Mouse (Mus musculus) gastrocnemius, adult 8-10 months (tissue): ENCODE results near the gene Slc44a4. TPM values are rescaled to one million over a fixed set of nuclear protein-coding genes. Genes with fewer than 3 reads are reported as not detected.
"Not testable (repeated sequence)": the region's sequence is repeated elsewhere in the genome, so short reads cannot be mapped to it uniquely, and the experiment has no call there.

Experiments
- DNase-seq, 2 experiments: peaks; one replicate each; pipeline ENCODE4 v3.0.0; 2022; ENCODE audit warnings: low spot score in 2 of 2
- total RNA-seq, 4 experiments: library from RNA; stranded (reverse); gene quantifications; 2 replicates each; pipeline ENCODE4 v1.2.4; 2022

Gene Slc44a4
- total RNA-seq, 4 experiments from 2014 or later = 0.15 TPM; not detected in 2

- DNase-seq = no peak
Measured at GRCm38 (mm10) chr17:34959881-34960515, 45.7 kb downstream of the Slc44a4 start.

- DNase-seq = no peak
Measured at GRCm38 (mm10) chr17:34960702-34961493, 46.6 kb downstream of the Slc44a4 start.

- DNase-seq = no peak
Measured at GRCm38 (mm10) chr17:34962125-34962524, 47.9 kb downstream of the Slc44a4 start.

- no peak for DNase-seq
Measured at GRCm38 (mm10) chr17:34962841-34963240, 48.6 kb downstream of the Slc44a4 start.

- no peak for DNase-seq
Measured at GRCm38 (mm10) chr17:34964640-34965049, 50.4 kb downstream of the Slc44a4 start.

- no peak for DNase-seq
Measured at GRCm38 (mm10) chr17:34965627-34966026, 51.4 kb downstream of the Slc44a4 start.

- DNase-seq = not testable (repeated sequence)
Measured at GRCm38 (mm10) chr17:34969822-34970221, 55.6 kb downstream of the Slc44a4 start, which contains the start of gene Gm20481. Gene Gm20481 (plus strand): TSS chr17:34969912.

- not testable (repeated sequence) for DNase-seq
Measured at GRCm38 (mm10) chr17:34970850-34971249, 56.6 kb downstream of the Slc44a4 start.

- not testable (repeated sequence) for DNase-seq
Measured at GRCm38 (mm10) chr17:34971694-34972068, 57.4 kb downstream of the Slc44a4 start.

GRCm38 (mm10) chr17:34972069-34972749 lies 57.9 kb downstream of the Slc44a4 start, which contains the start of the genes Hspa1a and Hspa1l:
Gene Hspa1a (minus strand): TSS chr17:34972156.
Gene Hspa1l (plus strand): TSS chr17:34972703.
- peak; percentile 79 to 82 for DNase-seq

GRCm38 (mm10) chr17:34975581-34976492 lies 61.6 kb downstream of the Slc44a4 start:
- DNase-seq = no peak

- DNase-seq = no peak
Measured at GRCm38 (mm10) chr17:34977000-34977399, 62.7 kb downstream of the Slc44a4 start.

- no peak for DNase-seq
Measured at GRCm38 (mm10) chr17:34978239-34978638, 64.0 kb downstream of the Slc44a4 start.

GRCm38 (mm10) chr17:34979631-34980030 lies 65.4 kb downstream of the Slc44a4 start:
- DNase-seq = no peak

Other genes starting within 250 kb of the Slc44a4 start
- 10 to 100 TPM; 18.1 to 27.4 (median 23.3) TPM for gene Tnxb, start 243.9 kb upstream of the Slc44a4 start, total RNA-seq
- 10 to 100 TPM in 1 of 4 experiments, 1 to 10 TPM in 3; 1.3 to 10.9 (median 4.9) TPM for gene C4b, start 170.6 kb upstream of the Slc44a4 start, total RNA-seq
- gene Cyp21a1, start 109.9 kb upstream of the Slc44a4 start, total RNA-seq = 1 to 10 TPM in 1 of 4 experiments, under 1 TPM in 1, not detected in 2; 0.34 to 3.1 TPM
- gene Stk19, start 77.5 kb upstream of the Slc44a4 start, total RNA-seq = 1 to 10 TPM; 5.6 to 8.0 (median 6.9) TPM
- gene Dxo, start 77.4 kb upstream of the Slc44a4 start, total RNA-seq = 1 to 10 TPM; 7.3 to 9.9 (median 8.6) TPM
- gene Skiv2l, start 64.3 kb upstream of the Slc44a4 start, total RNA-seq = 10 to 100 TPM; 21.3 to 23.4 (median 21.9) TPM
- 10 to 100 TPM in 1 of 4 experiments, 1 to 10 TPM in 3; 7.6 to 10.4 (median 8.9) TPM for gene Nelfe, start 64.1 kb upstream of the Slc44a4 start, total RNA-seq
- gene Cfb, start 51.9 kb upstream of the Slc44a4 start, total RNA-seq = 1 to 10 TPM in 3 of 4 experiments, under 1 TPM in 1; 0.56 to 6.3 (median 2.8) TPM
- 1 to 10 TPM; 7.3 to 7.9 (median 7.6) TPM for gene Zbtb12, start 35.0 kb upstream of the Slc44a4 start, total RNA-seq
- gene Gm20547, start 32.4 kb upstream of the Slc44a4 start, total RNA-seq = not detected
- 1 to 10 TPM in 3 of 4 experiments, under 1 TPM in 1; 0.73 to 2.3 (median 2.2) TPM for gene C2, start 16.2 kb upstream of the Slc44a4 start, total RNA-seq
- gene Ehmt2, start 16.0 kb upstream of the Slc44a4 start, total RNA-seq = 10 to 100 TPM; 31.2 to 37.2 (median 33.4) TPM
- gene Neu1, start 16.8 kb downstream of the Slc44a4 start, total RNA-seq = 10 to 100 TPM in 2 of 4 experiments, 1 to 10 TPM in 2; 8.8 to 11.6 (median 10.5) TPM
- gene Hspa1b, start 44.8 kb downstream of the Slc44a4 start, total RNA-seq = 10 to 100 TPM in 1 of 4 experiments, 1 to 10 TPM in 3; 2.4 to 13.6 (median 3.7) TPM
- not detected for gene Gm20481, start 55.4 kb downstream of the Slc44a4 start, total RNA-seq
- 10 to 100 TPM in 1 of 4 experiments, 1 to 10 TPM in 3; 4.2 to 17.8 (median 5.3) TPM for gene Hspa1a, start 57.7 kb downstream of the Slc44a4 start, total RNA-seq
- 10 to 100 TPM; 19.4 to 26.1 (median 20.2) TPM for gene Hspa1l, start 58.2 kb downstream of the Slc44a4 start, total RNA-seq
- 10 to 100 TPM; 11.7 to 15.7 (median 13.0) TPM for gene Lsm2, start 67.4 kb downstream of the Slc44a4 start, total RNA-seq
- gene Vars, start 86.5 kb downstream of the Slc44a4 start, total RNA-seq = 10 to 100 TPM; 37.3 to 42.8 (median 41.0) TPM
- gene Vwa7, start 102.1 kb downstream of the Slc44a4 start, total RNA-seq = 10 to 100 TPM in 3 of 4 experiments, 1 to 10 TPM in 1; 8.0 to 18.8 (median 13.7) TPM
- gene Sapcd1, start 113.5 kb downstream of the Slc44a4 start, total RNA-seq = not detected
- gene Msh5, start 132.3 kb downstream of the Slc44a4 start, total RNA-seq = not detected
- gene Clic1, start 135.5 kb downstream of the Slc44a4 start, total RNA-seq = 1 to 10 TPM; 5.2 to 9.0 (median 6.6) TPM
- 1 to 10 TPM; 4.3 to 6.2 (median 5.1) TPM for gene Ddah2, start 144.6 kb downstream of the Slc44a4 start, total RNA-seq
- not detected for gene Ly6g6c, start 150.9 kb downstream of the Slc44a4 start, total RNA-seq
- not detected for gene Mpig6b, start 151.7 kb downstream of the Slc44a4 start, total RNA-seq
- gene Ly6g6e, start 162.4 kb downstream of the Slc44a4 start, total RNA-seq = not detected
- 1 to 10 TPM in 1 of 4 experiments, under 1 TPM in 2, not detected in 1; 0.53 to 1.8 (median 0.99) TPM for gene Ly6g6d, start 163.6 kb downstream of the Slc44a4 start, total RNA-seq
- gene Ly6g6f, start 171.1 kb downstream of the Slc44a4 start, total RNA-seq = not detected
- gene Abhd16a, start 174.8 kb downstream of the Slc44a4 start, total RNA-seq = 100 to 1,000 TPM in 1 of 4 experiments, 10 to 100 TPM in 3; 84.1 to 107 (median 92.9) TPM
- gene Ly6g5c, start 193.8 kb downstream of the Slc44a4 start, total RNA-seq = not detected
- gene Ly6g5b, start 201.0 kb downstream of the Slc44a4 start, total RNA-seq = not detected
- gene Gpank1, start 207.0 kb downstream of the Slc44a4 start, total RNA-seq = 10 to 100 TPM in 1 of 4 experiments, 1 to 10 TPM in 3; 8.6 to 11.4 (median 9.3) TPM
- 100 to 1,000 TPM; 169 to 216 (median 180) TPM for gene Csnk2b, start 207.6 kb downstream of the Slc44a4 start, total RNA-seq
- gene D17H6S53E, start 211.9 kb downstream of the Slc44a4 start, total RNA-seq = 10 to 100 TPM; 13.6 to 22.6 (median 17.0) TPM
- not detected for gene Apom, start 217.6 kb downstream of the Slc44a4 start, total RNA-seq
- gene Bag6, start 220.7 kb downstream of the Slc44a4 start, total RNA-seq = 100 to 1,000 TPM; 206 to 247 (median 236) TPM